Mouse (Mus musculus): ENCODE measurements around the gene Ell.

Ell gene

DNA sequence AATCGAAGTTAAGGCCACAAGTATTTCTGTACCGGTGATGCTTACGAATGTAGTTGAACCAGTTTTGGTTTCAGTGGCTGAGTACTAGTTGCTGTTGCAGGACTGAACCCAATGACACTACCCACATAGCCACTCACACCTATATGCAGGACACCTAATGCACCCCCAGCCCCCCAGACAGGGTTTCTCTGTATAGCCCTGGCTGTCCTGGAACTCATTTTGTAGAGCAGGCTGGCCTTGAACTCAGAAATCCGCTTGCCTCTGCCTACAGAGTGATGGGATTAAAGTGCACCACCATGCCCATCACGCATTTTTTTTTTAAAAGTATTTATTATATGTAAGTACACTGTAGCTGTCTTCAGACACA lies 32.2 kb upstream of the Ell start:
- no peak for DNase-seq (ENCODE audit: low read depth)

DNA sequence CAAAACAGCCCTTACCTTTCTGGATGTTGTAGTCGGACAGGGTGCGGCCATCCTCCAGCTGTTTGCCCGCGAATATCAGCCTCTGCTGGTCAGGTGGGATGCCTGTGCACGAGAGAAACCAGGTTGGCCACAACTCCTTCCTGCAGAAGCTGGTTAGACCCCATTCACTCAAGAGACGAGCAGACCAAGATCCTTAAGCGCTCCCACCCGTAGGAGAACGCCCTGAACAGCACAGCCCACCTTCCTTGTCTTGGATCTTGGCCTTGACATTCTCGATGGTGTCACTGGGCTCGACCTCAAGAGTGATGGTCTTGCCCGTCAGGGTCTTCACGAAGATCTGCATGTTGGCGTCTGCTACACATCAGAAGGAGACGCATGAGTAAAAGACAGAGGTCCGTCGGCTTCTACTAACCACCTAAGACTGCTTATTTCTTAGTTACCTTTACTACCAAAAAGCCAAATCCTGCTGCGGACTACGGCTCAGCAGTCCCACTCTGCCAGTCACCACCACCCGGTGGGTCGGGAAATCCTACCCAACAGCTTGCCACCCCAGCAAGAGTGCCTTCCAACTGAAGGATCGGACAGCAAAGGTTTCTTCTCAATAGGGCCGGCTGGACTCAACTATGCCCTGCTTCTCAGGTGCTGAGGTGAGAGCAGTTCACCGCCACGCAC lies 29.8 kb upstream of the Ell start:
- DNase-seq (ENCODE audit: low read depth), result no peak

- DNase-seq (ENCODE audit: low read depth), result peak; percentile 95
Observed at GRCm38 (mm10) chr8:70510228-70510915, 28.9 kb upstream of the Ell start, which contains the start of gene Uba52. Uba52 (minus strand) TSS chr8:70510801.

GRCm38 (mm10) chr8:70511174-70511573 lies 28.1 kb upstream of the Ell start:
- peak; percentile 54 for DNase-seq (ENCODE audit: low read depth)

GRCm38 (mm10) chr8:70511770-70512169 lies 27.5 kb upstream of the Ell start:
- DNase-seq (ENCODE audit: low read depth), result no peak

DNA sequence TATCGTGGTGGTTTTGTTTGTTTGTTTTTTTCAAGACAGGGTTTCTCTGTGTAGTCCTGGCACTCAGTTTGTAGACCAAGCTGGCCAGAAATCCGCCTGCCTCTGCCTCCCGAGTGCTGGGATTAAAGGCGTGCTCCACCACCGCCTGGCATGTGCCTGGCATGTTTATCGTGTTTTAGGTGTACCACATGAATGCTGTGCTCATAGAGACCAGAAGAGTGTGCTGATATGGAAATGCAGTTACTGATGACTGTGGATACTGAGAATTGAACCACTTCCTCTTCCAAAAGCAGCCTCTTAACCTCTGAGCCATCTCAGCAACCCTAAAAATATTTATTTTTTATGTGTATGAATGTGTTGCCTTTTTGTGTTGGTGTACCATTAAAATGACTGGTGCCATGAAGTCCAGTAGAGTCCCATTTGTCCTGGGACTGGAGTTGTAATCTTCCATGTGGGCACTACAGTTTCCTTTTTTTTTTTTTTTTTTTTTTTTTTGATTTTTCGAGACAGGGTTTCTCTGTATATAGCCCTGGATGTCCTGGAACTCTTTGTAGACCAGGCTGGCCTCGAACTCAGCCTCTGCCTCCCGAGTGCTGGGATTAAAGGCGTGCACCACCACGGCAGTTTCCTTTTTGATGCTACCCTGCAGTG lies 26.9 kb upstream of the Ell start:
- peak; percentile 50 for DNase-seq (ENCODE audit: low read depth)

DNA sequence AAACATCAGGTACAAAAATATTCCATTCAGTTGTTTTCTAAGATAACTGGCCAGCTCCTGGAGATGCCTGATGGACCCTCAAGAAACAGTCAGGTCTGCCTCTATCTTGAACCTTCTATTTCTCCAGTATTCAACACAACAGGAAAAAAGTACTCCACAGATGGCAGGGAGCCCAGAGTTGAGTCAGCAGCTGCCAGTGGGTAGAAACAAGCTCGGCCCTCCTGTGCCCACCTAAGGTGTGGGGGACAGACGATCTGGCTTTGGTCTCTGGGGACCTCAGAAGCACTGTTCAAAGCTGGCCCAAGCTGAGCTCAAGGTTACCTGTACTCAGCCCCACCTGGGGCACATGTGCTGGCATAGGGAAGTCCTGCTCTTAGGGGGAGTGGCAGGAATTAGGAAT lies 25.8 kb upstream of the Ell start:
- peak; percentile 75 for DNase-seq (ENCODE audit: low read depth)

- DNase-seq (ENCODE audit: low read depth), result no peak
Observed at GRCm38 (mm10) chr8:70517940-70518643, 21.2 kb upstream of the Ell start.

DNA sequence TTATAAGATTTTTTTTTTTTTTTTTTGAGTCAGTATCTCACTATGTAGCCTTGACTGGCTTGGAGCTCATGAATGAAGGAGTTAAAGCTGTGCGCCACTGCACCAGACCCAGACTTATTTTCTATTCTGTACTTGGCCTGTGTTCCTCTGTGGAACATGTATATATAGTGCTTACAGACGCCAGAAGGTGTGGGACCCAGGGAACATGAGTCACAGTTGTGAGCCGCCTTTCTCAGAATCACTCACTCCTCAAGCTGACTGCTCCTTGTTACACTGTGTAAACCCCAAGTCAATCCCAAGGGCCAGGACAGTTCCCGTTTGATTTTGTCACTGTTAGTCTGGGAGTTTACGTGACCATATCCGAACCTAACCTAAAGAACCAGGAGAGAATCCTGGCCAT lies 20.2 kb upstream of the Ell start:
- DNase-seq (ENCODE audit: low read depth), result no peak

DNA sequence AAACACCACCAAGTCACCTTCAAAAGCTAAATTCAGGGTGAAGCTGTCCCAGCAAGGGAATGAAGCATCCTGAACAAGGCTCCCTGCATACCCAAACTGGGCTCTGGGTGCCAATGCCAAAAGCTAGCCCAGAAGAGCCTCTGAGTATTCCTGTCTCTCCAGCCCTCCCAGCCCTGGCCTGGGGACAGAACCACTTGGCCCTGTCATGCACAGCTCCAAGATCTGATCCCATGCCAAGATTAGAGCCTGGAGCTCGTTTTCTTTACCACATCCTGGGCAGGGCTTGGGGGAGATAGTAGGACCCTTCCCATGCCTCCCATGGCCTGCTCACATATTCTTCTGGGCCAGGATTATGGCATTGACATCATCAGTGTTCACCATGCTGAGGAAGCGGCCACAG lies 19.7 kb upstream of the Ell start:
- no peak for DNase-seq (ENCODE audit: low read depth)

DNA sequence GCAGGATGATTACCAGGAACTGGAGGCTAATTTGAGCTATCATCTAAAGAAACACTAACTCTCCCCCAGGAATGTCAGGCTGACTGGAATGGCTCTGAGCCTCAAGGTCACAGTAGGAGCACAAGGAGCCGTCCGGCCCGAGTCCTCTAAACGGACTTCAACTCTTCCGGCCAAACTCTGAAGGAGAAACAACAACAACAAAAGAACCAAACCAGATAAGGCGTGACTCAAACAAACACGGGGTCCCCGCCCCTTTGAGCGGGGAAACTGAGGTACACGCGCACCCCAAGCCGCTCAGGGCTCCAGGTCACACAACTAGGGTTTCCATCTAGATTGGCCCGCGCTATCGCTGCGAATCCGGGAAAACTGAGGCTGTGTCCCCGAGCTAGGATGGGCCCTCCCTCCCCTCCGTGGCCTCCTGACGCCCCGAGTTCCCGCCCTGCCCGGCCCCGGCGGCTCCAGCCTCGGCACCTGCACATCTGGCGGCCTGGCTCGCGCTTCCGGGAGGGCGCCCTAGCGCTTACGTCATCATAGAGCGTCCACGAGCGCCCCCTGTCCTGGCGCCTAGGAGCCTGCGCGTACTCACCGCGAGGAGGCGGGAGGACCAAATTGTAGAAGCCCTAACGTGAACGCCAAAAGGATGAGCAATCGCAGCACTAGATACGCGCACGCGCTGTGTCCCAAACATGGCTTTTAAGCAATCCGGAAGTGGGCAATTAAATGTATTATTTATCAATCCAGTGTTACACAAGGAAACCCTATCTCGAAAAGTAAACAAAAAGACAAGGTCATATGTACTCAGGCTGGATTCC lies 16.5 kb upstream of the Ell start:
- DNase-seq (ENCODE audit: low read depth), result peak; percentile 98

DNA sequence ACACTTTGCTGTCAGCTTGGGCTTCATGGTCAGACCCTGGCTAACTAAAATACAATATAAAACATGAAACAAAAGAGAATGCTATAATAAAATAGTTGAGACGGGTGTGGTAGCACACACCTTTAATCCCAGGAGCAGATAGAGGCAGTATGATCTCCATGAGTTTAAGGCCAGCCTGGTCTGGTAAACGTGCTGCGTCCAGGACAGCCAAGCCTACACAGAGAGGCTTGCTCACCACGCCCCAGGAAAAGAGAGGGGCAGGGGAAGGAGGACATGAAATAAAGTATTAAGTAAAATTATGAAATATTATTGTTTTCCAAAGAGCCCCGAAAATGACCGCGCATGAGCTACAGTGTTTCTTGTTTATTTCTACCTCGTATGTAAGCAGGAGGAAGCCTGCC lies 12.1 kb upstream of the Ell start:
- no peak for DNase-seq (ENCODE audit: low read depth)

DNA sequence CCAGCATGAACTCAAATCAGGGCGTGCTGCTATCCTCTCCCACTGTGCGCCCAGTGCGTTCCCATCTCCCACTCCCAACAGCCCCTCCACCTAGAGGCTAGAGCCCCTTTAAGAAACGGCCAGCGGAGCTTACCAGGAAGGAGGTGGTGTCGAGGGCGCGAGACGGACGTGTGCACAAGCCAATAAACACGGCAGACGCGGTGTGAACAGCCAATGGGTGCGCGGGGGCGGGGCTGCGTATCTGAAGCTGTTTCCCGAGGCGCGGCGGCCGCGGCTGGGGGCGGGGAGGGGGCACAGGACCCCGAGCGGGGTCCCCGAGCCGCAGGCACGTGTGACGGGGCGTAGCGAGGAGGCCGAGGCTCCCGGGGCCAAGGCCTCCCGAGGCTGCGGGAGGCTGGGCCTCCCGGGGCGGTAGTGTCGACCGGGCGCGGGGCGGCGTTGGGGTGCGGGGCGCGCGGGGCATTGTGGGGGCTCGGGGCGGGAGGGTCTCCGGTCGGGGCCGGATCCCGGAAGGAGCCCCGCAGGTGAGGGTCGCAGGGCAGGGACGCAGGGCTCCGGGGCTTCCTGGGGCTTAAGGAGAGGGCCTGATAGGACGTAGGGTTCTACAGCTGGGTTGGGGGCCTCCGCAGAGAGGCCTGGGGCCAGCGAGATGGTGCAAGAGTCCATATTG lies 11.6 kb upstream of the Ell start, which contains the start of the genes Fkbp8 and Kxd1:
Gene Fkbp8 (plus strand): TSS at position 213 of the 670 bp plus-strand sequence.
Gene Kxd1 (minus strand): TSS at position 445 of the 670 bp plus-strand sequence.
- peak; percentile 97 for DNase-seq (ENCODE audit: low read depth)

- no peak for DNase-seq (ENCODE audit: low read depth)
Observed at GRCm38 (mm10) chr8:70528182-70528797, 11.0 kb upstream of the Ell start.

DNA sequence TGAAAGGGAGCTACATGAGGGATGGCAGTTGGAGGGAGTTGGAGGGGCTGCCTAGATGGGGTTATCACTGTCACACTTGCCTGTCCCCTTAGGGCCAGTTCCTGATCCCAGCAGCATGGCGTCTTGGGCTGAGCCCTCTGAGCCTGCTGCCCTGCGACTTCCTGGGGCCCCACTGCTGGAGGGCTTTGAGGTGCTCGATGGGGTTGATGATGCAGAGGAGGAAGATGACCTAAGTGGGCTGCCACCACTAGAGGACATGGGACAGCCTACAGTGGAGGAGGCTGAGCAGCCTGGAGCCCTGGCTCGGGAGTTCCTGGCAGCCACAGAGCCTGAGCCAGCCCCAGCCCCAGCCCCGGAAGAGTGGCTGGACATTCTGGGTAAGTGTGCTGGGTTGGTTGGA lies 10.0 kb upstream of the Ell start:
- DNase-seq (ENCODE audit: low read depth), result peak; percentile 65

DNA sequence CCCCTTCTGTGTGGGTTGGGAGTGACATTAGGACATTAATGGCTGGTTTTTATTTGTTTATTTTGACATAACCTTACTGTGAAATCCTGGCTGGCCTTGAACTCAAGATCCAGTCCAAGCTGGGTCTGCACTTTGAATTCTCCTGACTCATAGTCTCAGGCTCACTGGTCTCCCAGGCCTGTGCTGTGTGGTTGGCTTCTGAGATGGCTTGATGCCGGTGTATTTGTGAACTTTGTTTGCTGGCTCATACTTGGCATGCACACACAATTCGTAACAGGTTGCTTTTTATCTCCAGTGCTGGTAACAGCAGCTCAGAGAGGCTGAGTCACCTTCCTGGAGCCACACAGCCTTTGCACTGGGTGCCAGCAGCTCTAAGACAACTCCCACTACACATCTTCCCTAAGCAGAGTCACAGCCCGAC lies 9.5 kb upstream of the Ell start:
- DNase-seq (ENCODE audit: low read depth), result peak; percentile 66

- no peak for DNase-seq (ENCODE audit: low read depth)
Observed at GRCm38 (mm10) chr8:70530314-70530713, 8.9 kb upstream of the Ell start.

DNA sequence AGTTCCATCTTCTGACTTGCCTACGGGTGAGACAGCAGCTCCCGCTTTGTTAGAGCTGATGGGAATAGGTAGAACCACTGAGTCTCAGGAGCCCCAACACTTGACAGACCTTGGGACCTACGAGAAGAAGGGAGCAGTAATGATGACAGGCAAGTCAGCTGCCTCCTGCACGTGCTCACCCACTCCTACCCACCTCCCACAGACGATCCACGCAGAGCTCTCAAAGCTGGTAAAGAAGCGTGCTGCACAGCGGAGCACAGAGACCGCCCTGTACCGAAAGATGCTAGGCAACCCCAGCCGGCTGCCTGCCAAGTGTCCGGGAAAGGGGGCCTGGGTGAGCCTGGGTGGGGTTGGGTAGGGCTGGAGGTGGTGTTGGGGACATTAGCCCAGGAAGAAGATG lies 5.0 kb upstream of the Ell start:
- DNase-seq (ENCODE audit: low read depth), result no peak

DNA sequence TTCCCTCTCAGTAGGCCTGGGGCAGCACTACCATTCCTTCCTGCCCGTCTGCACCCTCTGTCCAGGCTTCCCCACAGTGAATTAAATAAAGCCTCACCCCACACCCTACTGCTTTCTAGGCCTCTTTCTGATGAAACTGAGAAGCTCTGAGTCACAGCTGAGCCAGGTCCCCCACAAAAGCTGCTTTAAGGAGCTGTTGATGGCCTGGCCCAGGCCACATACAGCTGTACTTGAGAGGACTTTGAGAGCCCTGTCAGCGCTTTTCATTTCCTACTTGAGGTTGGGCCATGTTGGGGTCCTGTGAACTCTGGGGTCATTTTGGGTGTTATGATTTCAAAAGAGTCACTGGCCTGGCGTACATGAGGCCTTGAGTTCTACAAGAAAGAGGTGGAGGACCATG lies 4.0 kb upstream of the Ell start:
- DNase-seq (ENCODE audit: low read depth), result no peak

DNA sequence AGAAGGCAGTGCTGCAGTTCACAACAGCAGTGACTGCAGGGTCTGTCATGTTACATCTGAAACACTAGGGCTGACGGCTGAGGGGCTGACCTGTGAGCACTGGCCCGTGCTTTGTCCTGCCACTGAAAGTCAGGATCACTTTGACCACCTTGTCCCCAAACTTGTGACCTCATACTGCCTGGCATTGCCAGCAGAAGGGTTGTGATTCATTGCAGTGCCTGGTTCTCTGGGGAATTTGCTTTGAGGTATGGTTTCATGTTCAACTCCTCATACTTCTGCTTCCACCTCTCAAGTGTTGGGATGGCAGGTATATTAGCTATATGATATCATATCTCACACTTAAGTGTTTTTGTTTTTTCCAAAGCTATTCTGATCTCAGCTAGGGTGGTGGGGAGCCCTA lies 3.6 kb upstream of the Ell start:
- no peak for DNase-seq (ENCODE audit: low read depth)
